Mouse (Mus musculus): ENCODE results near the gene Ccser1. TPM values are rescaled to one million over a fixed set of nuclear protein-coding genes. Genes with fewer than 3 reads are reported as not detected.

Gene Ccser1
- polyA plus RNA-seq, 1 experiment from 2014 or later: 3.8 TPM

DNA sequence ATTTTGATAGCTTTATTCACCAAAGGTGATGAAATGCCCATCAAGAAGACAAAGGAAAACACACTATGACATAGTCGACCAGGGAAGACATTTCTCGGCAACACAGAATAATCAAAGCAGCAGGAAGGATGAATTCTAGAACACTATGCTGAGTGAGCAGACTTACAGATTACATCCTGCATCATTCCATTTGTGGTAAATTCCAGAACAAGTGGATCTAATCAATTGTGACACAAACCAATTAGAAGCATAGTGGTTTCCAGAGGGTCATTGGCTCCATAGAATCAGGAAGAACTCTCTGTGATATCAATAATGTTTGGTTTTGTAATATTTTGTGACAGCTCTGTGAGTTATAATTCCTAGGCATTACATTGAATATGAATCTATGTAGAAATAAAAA lies 875.2 kb downstream of the Ccser1 start:
- Histone ChIP-seq H3K4me2 (ENCODE audit: low read depth, low read length) (no peak overlapping the region), H3K4me1 (ENCODE audit: control insufficient read depth, insufficient read depth, low read length) (no peaks in the 10 kb centered on the region), H3K27ac (ENCODE audit: low read length) (no peak overlapping the region), H3K27me3 (replicated peaks; ENCODE audit: control insufficient read depth, insufficient read depth, low read length) (no peaks in the 10 kb centered on the region), H3K9ac (ENCODE audit: low read depth, low read length) (no peak overlapping the region), H3K4me3 (ENCODE audit: low read length) (no peak overlapping the region), H3K9me3 (ENCODE audit: control insufficient read depth, low read length) (no peaks in the 10 kb centered on the region), H3K36me3 (ENCODE audit: control insufficient read depth, insufficient read depth, low read length) (no peaks in the 10 kb centered on the region)
- ATAC-seq: no peak
- 77% methylated on average over 2 of the region's 2 CpGs for WGBS

DNA sequence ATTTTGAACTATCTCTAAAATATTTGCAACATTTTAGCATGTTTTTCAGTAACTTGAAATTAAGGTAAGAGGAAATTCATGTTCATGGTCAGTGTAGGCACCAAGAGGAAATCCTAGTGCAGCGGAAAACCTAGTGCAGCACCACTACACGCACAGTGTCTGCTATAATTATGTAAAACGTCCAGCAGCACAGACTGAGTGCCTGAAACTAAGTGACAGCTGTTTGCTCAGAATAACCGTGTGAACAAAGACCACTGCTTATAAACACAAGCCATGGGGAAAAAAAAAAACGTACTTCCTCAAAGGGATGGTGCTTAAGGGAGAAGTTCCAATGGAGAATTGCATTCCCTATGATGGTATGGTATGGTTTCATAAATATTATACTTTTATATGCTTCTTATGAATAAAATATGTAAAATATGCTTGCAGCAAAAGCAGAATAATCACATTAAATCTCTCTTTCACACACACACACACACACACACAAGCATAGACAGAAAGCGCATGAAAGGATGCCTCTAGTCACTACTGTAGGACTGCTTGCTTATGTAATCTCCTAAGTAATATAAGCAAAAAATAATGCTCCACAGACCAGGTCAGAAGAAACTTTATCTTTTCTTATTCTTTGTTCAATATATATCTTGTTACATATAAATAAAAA lies 886.4 kb downstream of the Ccser1 start:
- Histone ChIP-seq H3K27me3 (replicated peaks; ENCODE audit: control insufficient read depth, insufficient read depth, low read length) (no peaks in the 10 kb centered on the region), H3K9ac (ENCODE audit: low read depth, low read length) (no peak overlapping the region), H3K27ac (ENCODE audit: low read length) (no peak overlapping the region), H3K4me3 (ENCODE audit: low read length) (no peak overlapping the region), H3K9me3 (ENCODE audit: control insufficient read depth, low read length) (no peaks in the 10 kb centered on the region), H3K4me1 (ENCODE audit: control insufficient read depth, insufficient read depth, low read length) (no peaks in the 10 kb centered on the region), H3K36me3 (ENCODE audit: control insufficient read depth, insufficient read depth, low read length) (no peaks in the 10 kb centered on the region), H3K4me2 (ENCODE audit: low read depth, low read length) (no peak overlapping the region)
- no peak for ATAC-seq
- WGBS: 53% methylated on average over 6 of the region's 6 CpGs

DNA sequence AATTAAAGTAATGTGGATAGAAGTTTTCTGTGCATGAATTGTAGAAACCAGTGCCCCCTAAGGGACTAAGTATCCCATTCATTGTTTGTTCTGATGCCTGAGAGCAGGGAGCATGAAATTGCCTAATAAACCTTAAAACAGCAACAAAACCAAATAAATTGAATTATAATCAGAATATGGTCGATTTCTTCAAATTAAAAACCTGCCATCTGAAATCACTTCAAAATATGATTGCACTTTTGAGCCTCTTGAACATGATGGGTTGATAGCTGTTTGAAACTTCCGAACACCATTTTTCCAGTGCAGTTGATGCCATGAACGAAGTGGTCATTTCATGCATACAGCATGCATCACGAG lies 886.9 kb downstream of the Ccser1 start:
- WGBS: 84% methylated on average over 4 of the region's 4 CpGs
- ATAC-seq: no peak
- H3K36me3 ChIP-seq (ENCODE audit: control insufficient read depth, insufficient read depth, low read length): no peaks in the 10 kb centered on the region
- H3K9me3 ChIP-seq (ENCODE audit: control insufficient read depth, low read length): no peaks in the 10 kb centered on the region
- no peak overlapping the region for H3K27ac ChIP-seq (ENCODE audit: low read length)
- no peak overlapping the region for H3K9ac ChIP-seq (ENCODE audit: low read depth, low read length)
- H3K4me1 ChIP-seq (ENCODE audit: control insufficient read depth, insufficient read depth, low read length): no peaks in the 10 kb centered on the region
- H3K4me2 ChIP-seq (ENCODE audit: low read depth, low read length): no peak overlapping the region
- H3K4me3 ChIP-seq (ENCODE audit: low read length): no peak overlapping the region
- no peaks in the 10 kb centered on the region for H3K27me3 ChIP-seq (replicated peaks; ENCODE audit: control insufficient read depth, insufficient read depth, low read length)

DNA sequence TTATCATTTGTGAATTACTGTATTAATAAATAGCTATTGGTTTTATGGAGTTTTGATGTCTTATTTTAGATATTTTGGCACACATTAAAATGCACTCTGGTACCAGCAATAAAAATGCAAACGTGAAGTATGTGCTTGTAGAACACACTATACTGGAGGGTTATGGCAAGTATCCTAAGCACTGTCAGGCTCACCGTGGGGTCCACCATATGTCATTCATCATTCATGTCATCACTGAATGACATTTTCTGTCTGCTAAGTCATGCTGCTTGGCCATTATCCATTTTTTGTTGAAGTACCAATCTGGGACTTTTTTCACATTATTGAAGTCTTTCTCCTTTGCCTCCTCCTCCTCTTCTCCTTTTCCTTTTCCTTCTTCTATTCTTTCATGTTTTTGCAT lies 925.3 kb downstream of the Ccser1 start:
- 64% methylated on average over 2 of the region's 2 CpGs for WGBS
- no peak overlapping the region for H3K4me2 ChIP-seq (ENCODE audit: low read depth, low read length)
- H3K9ac ChIP-seq (ENCODE audit: low read depth, low read length): no peak overlapping the region
- ATAC-seq: no peak
- no peak overlapping the region for H3K4me3 ChIP-seq (ENCODE audit: low read length)
- H3K27me3 ChIP-seq (replicated peaks; ENCODE audit: control insufficient read depth, insufficient read depth, low read length): no peaks in the 10 kb centered on the region
- H3K36me3 ChIP-seq (ENCODE audit: control insufficient read depth, insufficient read depth, low read length): no peaks in the 10 kb centered on the region
- no peak overlapping the region for H3K27ac ChIP-seq (ENCODE audit: low read length)
- H3K9me3 ChIP-seq (ENCODE audit: control insufficient read depth, low read length): no peaks in the 10 kb centered on the region
- H3K4me1 ChIP-seq (ENCODE audit: control insufficient read depth, insufficient read depth, low read length): no peaks in the 10 kb centered on the region

- no peak overlapping the region for H3K4me3 ChIP-seq (ENCODE audit: low read length)
- ATAC-seq: no peak
- no peak overlapping the region for H3K27ac ChIP-seq (ENCODE audit: low read length)
- H3K4me2 ChIP-seq (ENCODE audit: low read depth, low read length): no peak overlapping the region
- H3K36me3 ChIP-seq (ENCODE audit: control insufficient read depth, insufficient read depth, low read length): no peaks in the 10 kb centered on the region
- no peak overlapping the region for H3K9ac ChIP-seq (ENCODE audit: low read depth, low read length)
- H3K27me3 ChIP-seq (replicated peaks; ENCODE audit: control insufficient read depth, insufficient read depth, low read length): no peaks in the 10 kb centered on the region
- H3K9me3 ChIP-seq (ENCODE audit: control insufficient read depth, low read length): no peaks in the 10 kb centered on the region
- 85% methylated on average over 2 of the region's 2 CpGs for WGBS
- no peaks in the 10 kb centered on the region for H3K4me1 ChIP-seq (ENCODE audit: control insufficient read depth, insufficient read depth, low read length)
Measured at GRCm38 (mm10) chr6:62132531-62132930, 952.4 kb downstream of the Ccser1 start.

DNA sequence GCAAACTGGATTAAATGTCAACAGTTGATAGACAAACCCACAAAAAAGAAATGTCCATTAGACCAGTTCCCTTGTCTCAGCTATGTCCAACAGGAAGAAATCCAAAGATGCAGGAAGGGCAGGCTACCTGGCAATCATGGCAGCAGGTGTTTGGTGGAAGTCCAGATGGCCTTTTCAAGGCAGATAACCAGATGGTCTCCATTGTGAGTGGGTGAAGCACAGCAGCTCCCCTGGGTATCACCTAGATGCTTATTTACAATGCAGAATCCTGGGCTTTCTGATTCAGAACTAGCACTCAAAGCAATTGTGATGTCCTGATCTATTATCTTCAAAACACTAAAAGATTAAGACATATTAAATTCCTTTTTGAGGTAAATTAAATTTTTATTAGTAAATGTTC lies 980.2 kb downstream of the Ccser1 start:
- Histone ChIP-seq H3K4me1 (ENCODE audit: control insufficient read depth, insufficient read depth, low read length) (no peaks in the 10 kb centered on the region), H3K27me3 (replicated peaks; ENCODE audit: control insufficient read depth, insufficient read depth, low read length) (no peaks in the 10 kb centered on the region), H3K4me2 (ENCODE audit: low read depth, low read length) (no peak overlapping the region), H3K4me3 (ENCODE audit: low read length) (no peak overlapping the region), H3K27ac (ENCODE audit: low read length) (no peak overlapping the region), H3K9me3 (ENCODE audit: control insufficient read depth, low read length) (no peaks in the 10 kb centered on the region), H3K36me3 (ENCODE audit: control insufficient read depth, insufficient read depth, low read length) (no peaks in the 10 kb centered on the region), H3K9ac (ENCODE audit: low read depth, low read length) (no peak overlapping the region)
- ATAC-seq: no peak

- Histone ChIP-seq H3K4me2 (ENCODE audit: low read depth, low read length) (no peak overlapping the region), H3K27ac (ENCODE audit: low read length) (no peak overlapping the region), H3K4me1 (ENCODE audit: control insufficient read depth, insufficient read depth, low read length) (no peaks in the 10 kb centered on the region), H3K4me3 (ENCODE audit: low read length) (no peak overlapping the region), H3K36me3 (ENCODE audit: control insufficient read depth, insufficient read depth, low read length) (no peaks in the 10 kb centered on the region), H3K9me3 (ENCODE audit: control insufficient read depth, low read length) (no peaks in the 10 kb centered on the region), H3K9ac (ENCODE audit: low read depth, low read length) (no peak overlapping the region), H3K27me3 (replicated peaks; ENCODE audit: control insufficient read depth, insufficient read depth, low read length) (no peaks in the 10 kb centered on the region)
- WGBS: 60% methylated on average over 6 of the region's 6 CpGs
- ATAC-seq: no peak
Measured at GRCm38 (mm10) chr6:62162596-62162995, 982.5 kb downstream of the Ccser1 start.

GRCm38 (mm10) chr6:62163826-62164225 lies 983.7 kb downstream of the Ccser1 start:
- H3K27me3 ChIP-seq (replicated peaks; ENCODE audit: control insufficient read depth, insufficient read depth, low read length): no peaks in the 10 kb centered on the region
- no peak overlapping the region for H3K27ac ChIP-seq (ENCODE audit: low read length)
- WGBS: 40% methylated on average over 3 of the region's 3 CpGs
- ATAC-seq: no peak
- H3K4me1 ChIP-seq (ENCODE audit: control insufficient read depth, insufficient read depth, low read length): no peaks in the 10 kb centered on the region
- no peaks in the 10 kb centered on the region for H3K36me3 ChIP-seq (ENCODE audit: control insufficient read depth, insufficient read depth, low read length)
- H3K9ac ChIP-seq (ENCODE audit: low read depth, low read length): no peak overlapping the region
- H3K4me3 ChIP-seq (ENCODE audit: low read length): no peak overlapping the region
- H3K4me2 ChIP-seq (ENCODE audit: low read depth, low read length): no peak overlapping the region
- no peaks in the 10 kb centered on the region for H3K9me3 ChIP-seq (ENCODE audit: control insufficient read depth, low read length)

DNA sequence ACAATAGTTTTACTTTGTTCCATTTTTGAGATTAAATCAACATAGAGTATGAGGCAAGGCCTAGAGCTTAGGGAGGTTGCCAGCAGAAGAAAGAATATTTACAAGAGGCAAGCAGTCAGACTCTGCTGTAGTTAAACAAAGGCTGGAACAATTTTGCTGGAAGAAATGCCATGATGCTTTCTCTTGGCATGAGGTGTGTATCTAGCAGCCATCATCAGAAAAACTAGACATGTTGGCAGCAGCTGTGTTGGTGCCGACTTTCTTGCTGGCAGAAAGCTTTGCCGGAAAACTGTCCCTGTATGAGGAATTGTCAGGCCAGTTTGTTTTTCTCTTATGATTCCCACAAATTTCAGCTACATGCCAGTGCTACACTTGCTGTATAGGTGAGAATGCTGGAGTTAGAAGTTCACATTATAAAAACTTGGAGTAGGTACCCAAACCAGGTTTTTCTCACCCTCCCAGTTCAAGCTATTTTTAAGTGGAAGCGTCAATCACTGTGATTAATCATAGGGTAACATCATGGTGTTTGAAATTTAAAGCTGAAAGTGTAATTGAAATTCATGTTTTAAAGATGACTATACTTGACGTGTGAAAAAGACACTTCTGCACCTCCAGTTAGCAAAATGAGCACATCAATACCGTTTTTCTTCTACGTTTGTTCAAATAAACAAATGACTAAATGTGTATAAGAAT lies 1016.5 kb downstream of the Ccser1 start:
- no peaks in the 10 kb centered on the region for H3K27me3 ChIP-seq (replicated peaks; ENCODE audit: control insufficient read depth, insufficient read depth, low read length)
- no peak for ATAC-seq
- no peak overlapping the region for H3K4me3 ChIP-seq (ENCODE audit: low read length)
- WGBS: 83% methylated on average over 6 of the region's 6 CpGs
- H3K4me2 ChIP-seq (ENCODE audit: low read depth, low read length): no peak overlapping the region
- H3K9me3 ChIP-seq (ENCODE audit: control insufficient read depth, low read length): no peaks in the 10 kb centered on the region
- H3K27ac ChIP-seq (ENCODE audit: low read length): no peak overlapping the region
- H3K36me3 ChIP-seq (ENCODE audit: control insufficient read depth, insufficient read depth, low read length): no peaks in the 10 kb centered on the region
- H3K9ac ChIP-seq (ENCODE audit: low read depth, low read length): no peak overlapping the region
- no peaks in the 10 kb centered on the region for H3K4me1 ChIP-seq (ENCODE audit: control insufficient read depth, insufficient read depth, low read length)

GRCm38 (mm10) chr6:62198768-62199167 lies 1018.6 kb downstream of the Ccser1 start:
- Histone ChIP-seq H3K36me3 (ENCODE audit: control insufficient read depth, insufficient read depth, low read length) (no peaks in the 10 kb centered on the region), H3K9me3 (ENCODE audit: control insufficient read depth, low read length) (no peaks in the 10 kb centered on the region), H3K4me2 (ENCODE audit: low read depth, low read length) (no peak overlapping the region), H3K27me3 (replicated peaks; ENCODE audit: control insufficient read depth, insufficient read depth, low read length) (no peaks in the 10 kb centered on the region), H3K9ac (ENCODE audit: low read depth, low read length) (no peak overlapping the region), H3K4me3 (ENCODE audit: low read length) (no peak overlapping the region), H3K27ac (ENCODE audit: low read length) (no peak overlapping the region), H3K4me1 (ENCODE audit: control insufficient read depth, insufficient read depth, low read length) (no peaks in the 10 kb centered on the region)
- 53% methylated on average over 6 of the region's 6 CpGs for WGBS
- no peak for ATAC-seq
